9 mouse cellular contexts compared by ENCODE assay signal in genomic region chr14:45453538-45454233, GRCm38 (mm10). TPM values are rescaled to one million over a fixed set of nuclear protein-coding genes. Genes with fewer than 3 reads are reported as not detected.
A peak's percentile ranks its signal among the peaks of the same experiment; 100 is the strongest.
DNase-seq lines count a peak whose midpoint lies in the region; ATAC-seq and TF ChIP-seq lines count a peak whose summit lies in the region.
"Had no signal": no experiment of that assay in that cellular context is flagged by ENCODE, and none has a peak within 500 bp of the region (broad histone marks: within the 10 kb centered on the region; RNA-seq: fewer than 3 reads in every experiment).

No protein-coding gene starts in this region.

- peak; percentile 36 for DNase-seq in cerebellum, adult 9-10 months
- no peak for DNase-seq in cerebellum, postnatal 4 days (ENCODE audit: low spot score in 2 of 2)
- peak; percentile 72 for DNase-seq in ES-CJ7 (ENCODE audit: low read depth, low spot score)
- peak; percentile 55 for DNase-seq in kidney, adult 18-20 months
- DNase-seq in liver, postnatal 0 days: no peak
- DNase-seq in forebrain, embryonic 10.5 days (ENCODE audit: extremely low spot score, low spot score): no peak
- DNase-seq in layer of hippocampus, adult 18-20 months (ENCODE audit: low spot score in 2 of 2): no peak

- no peak for TF ChIP-seq EP300 in liver, postnatal 0 days (IDR thresholded peaks at IDR 0.05; ENCODE audit: low read depth)

- H3K27ac ChIP-seq in liver, postnatal 0 days (ENCODE audit: low read depth): peak overlapping the region; percentile 31
- H3K27ac ChIP-seq in forebrain, embryonic 10.5 days: no peak overlapping the region; the same call in none of the 2 replicates
- no peak overlapping the region for H3K27ac ChIP-seq in forebrain, embryonic 12.5 days
- H3K27ac ChIP-seq: left cerebral cortex, adult 2 months had no signal

- 67% methylated on average over 5 of the region's 5 CpGs for WGBS in liver, postnatal 0 days (ENCODE audit: insufficient replicate concordance)
- 63% methylated on average over 5 of the region's 5 CpGs for WGBS in forebrain, embryonic 10.5 days
- WGBS in forebrain, embryonic 12.5 days: 69% methylated on average over 5 of the region's 5 CpGs

- no peaks in the 10 kb centered on the region for H3K9me3 ChIP-seq in liver, postnatal 0 days (ENCODE audit: low read length)
- no peaks in the 10 kb centered on the region for H3K9me3 ChIP-seq in forebrain, embryonic 10.5 days
- no peaks in the 10 kb centered on the region for H3K9me3 ChIP-seq in forebrain, embryonic 12.5 days

- no peaks in the 10 kb centered on the region for H3K27me3 ChIP-seq in liver, postnatal 0 days (ENCODE audit: insufficient read depth, low read length)
- H3K27me3 ChIP-seq in forebrain, embryonic 10.5 days (ENCODE audit: poor library complexity, severe bottlenecking): no peaks in the 10 kb centered on the region
- H3K27me3 ChIP-seq in forebrain, embryonic 12.5 days: no peaks in the 10 kb centered on the region

- no peak for TF ChIP-seq CTCF in liver, postnatal 0 days (IDR thresholded peaks at IDR 0.05; ENCODE audit: low read depth)

- no peak overlapping the region for H3K9ac ChIP-seq in liver, postnatal 0 days (replicated peaks)
- H3K9ac ChIP-seq in forebrain, embryonic 12.5 days: no peak overlapping the region

- no peak overlapping the region for H3K4me2 ChIP-seq in liver, postnatal 0 days (ENCODE audit: low read depth, low read length)
- H3K4me2 ChIP-seq in forebrain, embryonic 12.5 days: no peak overlapping the region

- peaks cover 19% of the 10 kb centered on the region for H3K4me1 ChIP-seq in liver, postnatal 0 days (ENCODE audit: insufficient read depth)
- H3K4me1 ChIP-seq in forebrain, embryonic 10.5 days: peaks cover 63% of the 10 kb centered on the region
- peaks cover 32% of the 10 kb centered on the region for H3K4me1 ChIP-seq in forebrain, embryonic 12.5 days

- H3K36me3 ChIP-seq in liver, postnatal 0 days (replicated peaks; ENCODE audit: insufficient read depth, low read length): no peaks in the 10 kb centered on the region
- peaks cover 13% of the 10 kb centered on the region for H3K36me3 ChIP-seq in forebrain, embryonic 10.5 days (replicated peaks)
- H3K36me3 ChIP-seq in forebrain, embryonic 12.5 days (replicated peaks): peaks cover 7% of the 10 kb centered on the region; the same call in 1 of the 2 replicates

- no peak overlapping the region for H3K4me3 ChIP-seq in liver, postnatal 0 days (ENCODE audit: low read depth, low read length)
- no peak overlapping the region for H3K4me3 ChIP-seq in forebrain, embryonic 10.5 days
- H3K4me3 ChIP-seq in forebrain, embryonic 12.5 days (replicated peaks): no peak overlapping the region
- H3K4me3 ChIP-seq: left cerebral cortex, adult 2 months had no signal

- no peak for ATAC-seq in liver, postnatal 0 days
- no peak for ATAC-seq in forebrain, embryonic 12.5 days (ENCODE audit: low FRiP score)

RNA-seq across cellular contexts. Expression of gene Gnpnat1, which starts 49.0 kb away (rescaled TPM):
- 64.4 and 86.3 TPM in 2 replicates for polyA plus RNA-seq in liver, postnatal 0 days (2015; fragmentation: Nextera tagmentation; extraction: Ambion mirVana)
- 41.1 and 45.9 TPM in 2 replicates for polyA plus RNA-seq in forebrain, embryonic 10.5 days (2016; fragmentation: Nextera tagmentation; extraction: Ambion mirVana)
- 25.2 and 28.5 TPM in 2 replicates for polyA plus RNA-seq in forebrain, embryonic 12.5 days (2016; fragmentation: Nextera tagmentation; extraction: Ambion mirVana)
- 10 to 100 TPM; 14.4 to 16.7 TPM for total RNA-seq in layer of hippocampus, adult 18-20 months (2021)

Comparison
In these comparisons a context has a peak if more than half of its experiments do, and no peak if none do; other contexts are left out.
1. DNase-seq: peak in cerebellum, adult 9-10 months (single experiment), ES-CJ7 (single experiment) and kidney, adult 18-20 months (single experiment); none in cerebellum, postnatal 4 days (0 of 2), liver, postnatal 0 days (single experiment), forebrain, embryonic 10.5 days (single experiment) and layer of hippocampus, adult 18-20 months (0 of 2).